Mouse (Mus musculus) spleen, adult 12 weeks (tissue): ENCODE results near the gene Rpp25.

Source experiments
- DNase-seq: peaks from one replicate; pipeline ENCODE4 v3.0.0; 2022; ENCODE audit warnings: low spot score

Gene Rpp25

DNA sequence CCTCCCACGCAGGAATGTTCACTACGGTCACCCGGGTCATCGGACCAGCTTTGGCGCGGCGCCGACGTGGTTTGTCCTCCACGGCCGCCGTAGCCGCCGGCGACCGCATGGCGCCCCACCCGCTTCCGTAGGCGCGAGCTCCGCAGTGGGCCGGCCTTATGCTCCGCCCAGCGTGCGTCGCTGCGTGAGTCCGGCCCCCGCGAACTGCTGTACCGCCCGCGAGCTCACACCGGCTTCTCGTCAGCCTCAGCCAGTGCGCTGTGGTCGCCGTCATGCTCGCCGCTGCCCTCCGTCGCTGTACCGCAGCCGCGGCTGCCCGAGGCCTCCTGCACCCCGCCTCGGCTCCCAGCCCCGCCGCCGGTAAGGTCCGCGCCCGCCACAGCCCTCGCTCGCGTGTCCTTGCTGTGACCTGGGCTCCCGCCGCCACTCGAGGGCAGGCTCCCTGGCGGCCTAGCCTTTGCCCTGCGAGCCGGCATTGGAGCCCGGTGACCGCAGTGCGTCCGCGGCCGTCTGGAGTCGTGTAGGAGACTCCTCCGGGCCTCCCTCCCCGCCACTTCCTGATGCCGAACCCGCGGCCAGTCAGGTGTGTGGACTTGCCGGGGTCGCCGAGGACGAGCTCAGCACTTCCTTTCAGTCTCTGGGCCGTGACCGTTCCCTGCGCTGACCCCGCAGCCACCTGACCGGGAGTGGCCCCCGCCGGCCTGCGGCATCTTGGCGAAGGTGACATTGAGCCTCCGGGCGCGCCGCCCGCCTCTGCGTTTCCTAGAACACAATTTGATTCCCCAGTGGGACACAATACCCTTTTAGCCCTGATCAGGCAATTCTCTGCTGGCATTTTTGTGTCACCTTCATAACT is 17.5 kb downstream of the Rpp25 start, which contains the start of gene Cox5a:
Gene Cox5a (plus strand): TSS at position 219 of the 856 bp plus-strand sequence.
- peak; percentile 84 for DNase-seq

DNA sequence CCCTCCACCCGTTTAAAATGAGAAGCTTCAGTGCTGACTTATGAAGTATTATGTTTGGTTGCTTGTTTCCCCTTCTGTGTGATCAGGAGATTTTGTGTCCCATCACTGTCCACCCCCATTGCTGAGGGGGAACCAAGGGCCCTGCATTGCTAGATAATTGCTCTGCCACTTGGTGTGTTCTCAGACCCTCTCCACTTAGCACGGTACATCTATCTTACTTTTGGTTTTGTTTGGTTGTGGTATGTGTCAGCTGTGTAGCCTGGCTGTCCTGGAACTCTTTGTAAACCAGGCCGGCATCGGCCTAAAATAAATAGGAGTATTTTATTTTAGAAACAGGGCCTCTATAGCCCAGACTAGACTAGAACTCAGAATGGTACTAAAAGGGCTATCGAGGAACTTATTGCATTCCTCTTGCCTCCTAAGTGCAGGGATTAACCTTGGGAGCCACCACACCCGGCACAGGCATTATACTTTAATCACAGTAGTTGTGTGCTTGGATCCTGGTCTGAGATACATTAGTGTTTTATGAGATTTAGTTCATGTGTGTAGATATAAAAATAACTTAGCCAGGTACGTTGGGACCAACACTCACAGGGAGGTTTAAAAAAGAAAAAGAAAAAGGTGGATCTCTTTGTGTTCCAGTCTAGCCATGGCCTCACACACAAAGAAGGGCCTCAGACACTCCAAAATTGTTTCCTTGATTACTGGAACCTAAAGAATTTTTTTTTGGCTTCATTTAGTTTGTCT is 18.5 kb downstream of the Rpp25 start:
- no peak for DNase-seq

DNA sequence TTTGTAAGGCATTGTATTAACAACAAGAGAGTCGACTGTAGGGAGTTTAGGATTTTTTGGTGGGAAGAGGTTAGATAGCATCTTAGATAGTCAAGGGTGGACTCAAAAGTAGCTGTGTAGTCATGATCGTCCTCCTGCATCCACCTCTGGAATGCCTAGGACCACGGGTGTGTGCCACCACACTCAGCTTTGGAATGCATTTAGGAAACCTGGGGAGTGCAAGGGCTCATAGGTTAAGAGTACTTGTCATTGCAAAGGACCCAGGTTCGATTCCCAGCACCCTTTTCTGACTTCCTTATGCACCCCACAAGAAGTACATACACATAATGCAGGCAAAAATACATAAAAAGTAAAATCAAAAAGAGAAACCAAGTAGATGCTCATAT is 19.0 kb downstream of the Rpp25 start:
- DNase-seq, result no peak

DNA sequence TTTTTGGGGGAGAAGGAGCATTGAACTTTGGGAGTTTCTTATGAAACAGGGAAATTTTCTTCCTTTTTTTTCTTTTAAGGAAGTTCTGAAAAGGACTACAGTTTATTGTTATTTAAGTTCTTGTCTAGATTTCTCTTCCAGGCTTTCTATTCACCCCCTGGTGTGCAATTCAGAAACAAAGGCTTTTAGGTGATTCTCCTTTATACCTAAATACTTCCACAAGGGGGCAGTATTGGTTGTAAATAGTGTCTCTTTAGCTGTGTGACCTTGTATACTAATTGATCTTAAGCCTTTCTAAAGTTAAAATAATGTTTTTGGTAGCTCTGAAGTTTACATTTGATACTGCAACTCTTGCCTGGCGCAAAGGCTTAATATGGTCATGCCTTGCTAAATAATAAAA is 19.9 kb downstream of the Rpp25 start:
- DNase-seq, result no peak

DNA sequence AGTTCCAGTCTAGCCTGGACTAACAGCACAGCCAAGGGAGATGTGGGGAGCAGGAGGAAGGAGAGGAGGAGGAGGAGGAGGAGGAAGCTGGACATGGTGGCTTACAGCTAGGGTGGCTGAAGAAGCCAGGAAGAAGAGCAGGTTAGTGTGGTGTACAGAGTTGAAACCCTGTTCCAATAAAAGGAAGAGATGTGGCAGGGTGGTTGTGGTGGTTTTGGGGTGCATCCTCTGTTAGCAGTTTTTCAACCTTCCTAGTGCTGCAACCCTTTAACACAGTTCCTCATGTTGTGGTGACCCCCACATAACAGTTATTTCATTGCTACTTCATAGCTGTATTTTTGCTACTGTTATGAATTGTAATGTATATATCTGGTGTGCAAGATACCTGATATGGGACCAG is 20.6 kb downstream of the Rpp25 start:
- DNase-seq, result no peak

DNA sequence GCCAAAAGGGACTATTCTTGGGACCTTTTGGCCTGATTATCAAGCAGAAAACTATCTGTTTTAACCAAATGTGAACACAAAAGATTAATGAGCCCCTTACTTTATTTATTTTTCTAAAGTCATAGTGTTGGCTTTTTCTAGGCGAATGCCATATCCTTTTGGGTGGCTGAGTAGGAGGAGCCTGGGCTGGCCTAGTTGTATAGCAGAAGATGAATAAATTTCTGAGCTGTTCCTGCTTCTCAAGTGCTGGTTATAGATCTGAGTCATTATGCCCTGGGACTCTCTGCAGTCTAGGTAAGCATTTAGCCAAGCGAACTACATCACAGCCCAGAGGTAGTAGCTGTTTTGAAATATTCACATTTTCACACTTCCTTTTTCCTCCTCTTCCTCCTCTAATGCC is 21.7 kb downstream of the Rpp25 start:
- DNase-seq, result no peak

DNA sequence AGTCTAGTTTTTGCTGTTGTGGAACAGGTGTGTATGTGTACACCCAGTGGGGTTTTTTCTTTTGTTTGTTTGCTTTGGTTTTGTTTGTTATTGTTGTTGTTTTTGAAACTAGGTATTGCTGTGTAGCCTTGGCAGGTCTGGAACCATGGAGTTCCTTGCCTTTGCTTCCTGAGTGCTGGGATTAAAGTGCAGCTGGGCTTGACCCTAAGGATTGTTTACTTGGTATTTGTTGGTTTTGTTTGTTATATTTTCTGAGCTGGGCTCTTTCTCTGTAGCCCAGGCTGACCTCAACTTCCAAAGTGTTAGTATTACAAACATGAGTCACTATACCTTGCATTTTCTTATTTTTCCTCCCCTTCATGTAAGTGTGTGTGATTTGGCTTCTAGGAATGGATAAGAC is 22.6 kb downstream of the Rpp25 start:
- no peak for DNase-seq

DNA sequence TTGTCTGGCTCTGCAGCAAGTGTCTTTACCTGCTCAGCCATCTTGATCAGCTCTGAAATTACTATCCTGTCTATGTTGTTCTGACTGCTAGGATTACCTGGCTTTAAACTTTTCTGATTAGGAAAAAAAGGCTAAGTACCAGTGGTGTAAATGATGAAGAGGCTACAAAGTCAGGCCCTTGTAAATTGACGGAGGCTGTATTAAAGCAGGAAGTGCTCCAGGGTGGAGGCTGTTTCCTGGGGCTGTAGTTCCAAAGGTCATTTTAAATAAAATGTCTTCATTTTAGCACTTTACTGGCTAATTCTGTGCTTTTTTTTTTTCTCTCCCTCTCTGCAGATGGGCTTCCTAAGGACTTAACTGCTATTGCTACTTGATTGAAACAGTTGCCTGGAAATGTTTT is 28.1 kb downstream of the Rpp25 start:
- no peak for DNase-seq

DNA sequence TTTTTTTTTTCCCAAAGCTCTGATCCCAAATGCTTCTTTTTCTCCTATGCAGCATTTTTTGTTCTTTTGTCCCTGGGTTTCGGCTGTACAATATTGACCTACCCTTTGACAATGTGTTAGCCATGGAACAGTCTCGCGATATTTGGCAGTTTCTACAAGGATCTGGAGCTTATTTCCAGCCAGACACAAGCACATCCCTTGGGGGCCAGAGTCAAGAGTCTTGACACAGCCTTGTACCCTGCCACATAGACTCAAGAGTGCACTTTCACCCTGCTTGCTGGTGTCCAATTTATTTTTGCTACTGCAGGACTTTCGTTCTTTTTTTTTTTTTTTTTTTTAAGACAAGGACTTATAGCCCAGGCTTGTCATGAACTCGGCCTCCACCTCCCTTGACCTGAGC is 32.5 kb downstream of the Rpp25 start:
- DNase-seq, result no peak

DNA sequence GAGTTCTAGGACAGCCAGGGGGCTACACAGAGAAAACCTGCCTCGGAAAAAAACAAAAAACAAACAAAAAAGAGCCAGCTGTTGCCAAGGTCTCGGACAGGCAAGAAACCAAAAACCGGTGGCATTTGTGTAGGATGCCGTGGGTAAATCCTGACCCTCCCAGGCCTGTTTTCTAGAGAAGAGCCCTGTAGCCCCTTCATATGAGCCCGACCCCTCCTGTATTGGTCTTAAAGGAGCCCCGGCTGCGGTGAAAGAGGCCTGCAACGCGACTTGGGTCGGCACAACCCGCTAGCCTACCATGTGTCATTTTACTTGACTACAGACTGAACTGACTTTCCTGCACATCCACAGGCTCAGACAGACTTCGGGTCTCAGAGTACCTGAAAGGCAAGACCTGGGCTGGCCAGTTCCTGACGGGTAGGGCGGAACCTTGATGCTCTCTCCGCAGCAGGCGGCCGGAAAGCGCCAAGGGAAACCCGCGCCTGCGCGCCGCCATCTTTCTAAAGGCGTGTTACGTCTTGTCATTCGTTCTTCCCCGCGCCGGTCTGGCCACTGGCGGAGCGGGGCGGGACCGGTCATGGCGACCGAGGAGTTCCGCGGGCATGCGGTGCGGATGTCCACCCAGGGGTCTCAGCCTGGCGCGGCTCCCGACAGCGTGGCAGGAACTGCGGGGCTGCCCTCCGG is 33.4 kb downstream of the Rpp25 start, which contains the start of gene Fam219b:
Gene Fam219b (plus strand): TSS at position 485 of the 684 bp plus-strand sequence.
- DNase-seq, result peak; percentile 83

DNA sequence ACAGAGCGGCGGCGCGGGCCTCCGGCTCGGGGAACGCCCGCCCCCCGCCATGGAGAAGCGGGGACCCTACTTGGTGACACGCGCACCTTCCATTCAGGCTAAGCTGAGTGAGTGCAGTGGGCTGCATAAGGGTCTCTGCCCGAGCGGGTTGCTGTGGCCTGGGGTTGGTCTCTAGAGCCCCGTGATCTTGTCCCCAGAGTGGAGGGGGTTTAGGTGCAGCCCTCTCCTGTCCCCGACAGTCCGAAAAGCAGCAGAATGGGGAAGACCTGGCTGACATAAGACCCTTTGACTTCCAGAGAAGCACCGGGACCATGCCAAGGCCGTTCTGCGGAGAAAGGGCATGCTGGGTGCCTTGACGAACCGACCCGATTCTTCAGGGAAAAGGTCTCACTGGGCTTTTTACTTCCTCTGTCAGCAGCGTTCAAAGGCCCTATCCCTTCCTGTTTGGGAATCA is 33.9 kb downstream of the Rpp25 start:
- DNase-seq, result no peak

DNA sequence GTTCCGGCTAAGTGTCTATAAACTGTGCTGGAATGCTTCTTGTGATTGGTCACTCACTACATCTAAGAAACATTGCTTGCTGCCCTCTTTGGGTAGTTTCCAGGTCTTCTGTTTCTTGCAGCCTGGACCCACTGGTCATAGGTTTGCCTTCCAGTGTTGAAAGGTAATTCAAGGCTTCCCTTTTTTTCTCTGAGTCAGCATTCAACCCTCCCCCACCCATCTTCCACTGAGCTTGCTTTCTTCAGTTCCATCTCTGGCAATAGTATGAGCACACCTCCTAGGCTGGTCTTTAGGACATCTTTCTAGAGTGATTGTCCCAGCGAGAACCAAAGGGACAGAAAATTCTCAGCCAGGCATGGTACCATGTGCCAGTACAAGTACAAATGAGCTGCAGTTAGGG is 35.7 kb downstream of the Rpp25 start:
- no peak for DNase-seq

DNA sequence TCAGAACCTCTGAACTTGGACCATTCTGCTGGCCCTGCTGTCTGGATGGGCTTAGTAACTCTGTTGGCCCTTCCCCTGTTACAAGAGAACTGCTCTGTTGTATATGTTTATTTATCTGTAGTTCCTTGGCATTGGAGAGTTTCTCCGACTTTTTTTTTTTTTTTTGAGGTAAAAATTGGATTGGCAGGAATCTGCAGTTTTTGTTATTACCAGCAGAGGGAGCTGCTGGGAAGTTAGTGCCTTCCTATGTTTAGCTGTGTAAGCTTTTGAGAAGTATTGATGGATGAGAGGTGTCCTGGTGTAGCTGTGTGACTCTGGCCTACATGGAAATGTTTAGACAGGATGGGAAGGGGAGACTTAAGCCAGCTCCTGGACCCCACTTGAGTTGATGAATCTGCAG is 37.5 kb downstream of the Rpp25 start:
- DNase-seq, result no peak

DNA sequence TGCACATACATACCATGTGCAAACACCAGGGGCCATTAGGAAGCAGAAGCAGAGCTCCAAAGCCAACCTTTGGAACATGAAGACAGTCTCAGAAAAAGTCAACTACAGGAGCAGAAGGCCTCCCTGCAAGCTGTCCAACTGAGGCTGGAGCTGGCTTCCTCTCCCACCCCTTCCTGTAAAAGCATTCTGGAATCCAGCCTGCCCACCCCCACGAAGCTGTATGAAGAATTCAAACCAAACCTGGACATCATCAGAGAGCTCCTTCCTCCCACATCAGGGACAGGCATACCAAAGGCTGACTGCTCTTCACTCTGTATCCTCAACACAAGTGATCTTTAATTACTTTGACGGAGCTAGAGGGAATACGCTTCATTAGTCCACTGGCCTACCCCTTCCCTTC is 40.1 kb downstream of the Rpp25 start:
- DNase-seq, result no peak

DNA sequence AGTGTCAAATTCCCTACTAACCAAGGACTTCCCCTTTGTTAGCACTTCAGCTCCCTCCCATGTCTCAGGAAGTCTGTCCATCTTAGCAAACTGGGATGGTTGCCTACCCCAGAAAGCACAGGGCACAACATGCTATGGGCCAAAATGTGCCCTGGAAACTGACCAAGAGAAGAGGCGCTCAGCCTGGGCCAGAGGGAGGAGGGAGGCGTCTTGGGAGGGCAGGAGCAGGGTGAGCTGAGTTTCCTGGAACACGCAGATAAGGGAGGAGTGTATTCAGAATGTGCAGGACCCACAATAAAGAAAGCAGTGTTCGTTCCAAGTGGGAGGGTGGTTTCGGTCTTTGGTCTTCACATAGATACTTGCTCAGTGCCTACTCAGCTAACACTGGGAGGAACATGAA is 43.5 kb downstream of the Rpp25 start:
- no peak for DNase-seq

DNA sequence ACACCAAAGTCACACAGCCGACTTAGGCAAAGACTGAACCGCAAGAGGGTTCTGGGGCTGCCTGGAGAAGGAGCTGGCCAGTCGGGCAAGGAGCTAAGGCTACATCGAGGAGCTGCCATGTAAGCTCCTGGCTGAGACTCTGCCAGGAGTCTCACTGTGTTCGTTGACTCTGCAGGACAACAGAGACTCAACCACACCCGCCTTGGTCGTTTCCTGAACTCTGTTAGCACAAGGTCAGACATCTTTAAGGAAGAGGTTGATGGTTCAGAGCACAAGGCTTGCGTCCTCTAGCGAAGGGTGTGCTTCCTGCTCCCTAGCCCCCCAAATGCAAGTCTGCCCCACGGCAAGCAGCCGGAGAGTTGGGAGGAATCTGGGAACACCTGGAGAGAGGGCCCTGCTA is 44.0 kb downstream of the Rpp25 start:
- DNase-seq, result no peak

DNA sequence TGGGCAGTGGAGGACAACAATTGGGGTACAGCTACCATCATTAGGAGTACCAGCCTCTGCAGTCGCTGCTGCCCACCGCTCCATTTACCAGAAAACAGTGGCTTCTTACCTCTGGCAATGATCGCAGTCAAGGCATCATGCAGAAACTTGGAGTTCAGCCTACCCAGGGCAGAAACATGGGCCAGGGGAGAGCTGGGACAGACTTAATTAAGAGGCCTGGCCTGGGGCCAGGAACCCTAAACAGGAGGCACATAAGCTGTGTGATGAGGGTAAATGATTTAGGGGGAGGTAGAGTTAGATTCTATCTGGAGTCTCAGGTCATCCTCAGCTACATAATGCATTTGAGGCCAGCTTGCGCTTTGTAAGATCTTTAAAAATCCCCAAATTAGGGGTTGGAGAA is 45.4 kb downstream of the Rpp25 start:
- no peak for DNase-seq

DNA sequence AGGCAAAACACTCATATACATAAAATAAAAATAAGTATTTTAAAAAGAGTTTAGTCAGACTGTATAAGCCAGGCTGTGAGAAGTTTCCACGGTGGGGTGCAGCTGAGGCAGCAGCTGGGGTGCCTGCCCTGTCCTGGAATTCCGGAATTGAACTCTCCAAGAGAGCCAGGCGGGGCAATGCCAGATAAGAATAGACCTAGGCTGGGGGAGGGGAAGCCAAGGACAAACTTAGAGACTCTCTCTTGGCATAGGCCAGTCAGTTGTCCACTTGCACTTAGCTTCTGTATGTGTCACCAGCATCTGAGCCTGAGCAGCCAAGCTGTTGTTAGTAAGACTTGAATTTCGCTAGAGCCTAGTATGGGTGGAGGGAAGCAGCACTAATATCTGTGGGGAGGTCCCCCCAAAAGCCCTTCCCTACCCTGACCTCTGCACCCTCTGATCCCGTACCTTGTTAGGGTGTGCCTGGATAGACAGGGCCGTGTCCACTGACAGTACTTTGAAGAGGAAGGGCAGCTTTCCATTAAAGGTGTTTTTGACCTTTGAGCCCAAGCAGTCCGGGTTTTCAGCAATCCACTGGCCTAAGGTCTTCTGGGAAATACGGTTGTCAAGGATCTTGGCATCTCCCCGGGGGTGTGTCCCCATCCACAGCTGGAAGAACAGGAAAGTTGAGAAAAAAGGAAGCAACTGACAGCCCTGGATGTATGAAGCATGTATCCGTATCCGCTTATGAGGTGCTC is 46.5 kb downstream of the Rpp25 start:
- DNase-seq, result no peak

DNA sequence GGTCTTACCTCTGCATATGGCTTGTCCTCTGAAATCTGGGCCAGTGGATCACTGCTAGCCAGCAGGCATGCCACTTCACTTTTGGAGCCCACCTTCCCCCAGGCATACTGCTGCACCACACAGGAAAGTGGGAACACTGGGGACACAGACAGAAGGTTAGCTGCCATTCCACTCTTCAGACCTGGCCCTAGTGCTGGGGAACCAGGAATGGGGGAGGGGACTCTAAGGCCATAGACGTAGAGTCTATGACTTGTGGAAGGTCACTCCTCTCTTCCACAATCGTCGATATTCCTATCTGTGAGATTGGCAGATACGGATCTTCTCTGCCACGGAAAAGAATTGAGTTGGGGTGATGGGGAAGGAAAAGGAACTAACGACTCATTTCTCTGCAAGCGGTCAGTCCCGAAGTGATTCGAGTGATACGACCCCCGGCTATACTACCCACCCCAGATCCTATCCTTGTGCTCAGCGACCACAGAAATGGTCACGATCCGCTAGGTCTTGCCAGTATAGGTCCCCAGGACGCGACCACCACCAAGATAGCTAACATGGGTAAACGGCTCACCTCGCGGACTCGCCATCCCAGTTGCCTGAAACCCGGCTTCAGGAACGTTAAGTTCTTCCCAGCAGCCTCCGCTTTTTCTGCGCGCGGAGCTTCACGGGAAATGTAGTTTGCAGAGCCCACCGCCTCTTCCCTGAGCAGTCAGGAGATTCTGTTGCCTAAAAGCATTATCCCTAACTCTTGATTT is 48.5 kb downstream of the Rpp25 start, which contains the start of gene Mpi:
Gene Mpi (minus strand): TSS at position 625 of the 749 bp plus-strand sequence.
- no peak for DNase-seq

DNA sequence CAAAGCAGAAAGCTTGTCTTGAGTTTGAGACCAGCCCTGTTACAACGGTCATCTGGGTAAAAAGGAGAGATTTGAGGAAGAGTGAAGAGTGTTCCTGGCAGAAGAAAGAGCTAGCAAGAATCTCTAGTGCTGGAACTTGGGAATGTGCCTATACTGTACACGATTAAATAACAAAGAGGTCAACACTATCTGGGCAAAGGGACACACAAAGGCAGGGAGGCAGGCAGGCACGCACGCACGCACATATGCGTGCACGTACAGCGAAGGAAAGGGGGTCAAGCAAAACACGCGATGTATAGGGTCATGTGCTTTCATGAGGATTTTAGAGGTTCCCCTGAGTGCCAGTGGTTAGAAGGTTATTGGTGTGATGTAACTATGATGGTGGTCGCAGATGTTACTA is 49.3 kb downstream of the Rpp25 start:
- DNase-seq, result no peak

DNA sequence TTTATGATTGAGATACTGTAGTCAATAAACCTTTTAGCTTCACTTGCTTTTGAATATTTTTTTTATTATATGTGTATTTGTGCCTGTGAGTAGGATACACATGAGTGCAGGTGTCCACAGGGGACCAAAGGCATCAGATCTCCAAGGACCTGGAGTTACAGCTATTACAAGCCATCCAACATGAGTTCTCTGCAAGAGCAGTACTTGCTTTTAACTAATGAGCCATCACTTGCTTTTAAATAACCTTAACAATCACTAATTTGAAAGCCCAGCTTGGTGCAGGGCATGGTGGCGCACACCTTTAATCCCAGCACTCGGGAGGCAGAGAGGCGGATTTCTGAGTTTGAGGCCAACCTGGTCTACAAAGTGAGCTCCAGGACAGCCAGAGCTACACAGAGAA is 50.9 kb downstream of the Rpp25 start:
- DNase-seq, result no peak
